Mouse (Mus musculus) neural tube, embryonic 10.5 days (tissue): ENCODE results near the gene Il3.

ENCODE experiments used
- DNase-seq: peaks from one replicate; pipeline ENCODE4 v3.0.0-alpha.2; 2017; ENCODE audit warnings: low spot score; ENCODE audit errors: extremely low spot score

Il3 gene

GRCm38 (mm10) chr11:54287821-54288453 lies 20.9 kb upstream of the Il3 start:
- DNase-seq = no peak

GRCm38 (mm10) chr11:54271437-54271949 lies 4.4 kb upstream of the Il3 start:
- no peak for DNase-seq

- no peak for DNase-seq
Observed at GRCm38 (mm10) chr11:54269191-54269896, 2.3 kb upstream of the Il3 start.

GRCm38 (mm10) chr11:54264542-54264941 lies 2.5 kb downstream of the Il3 start:
- peak; percentile 43 for DNase-seq

- DNase-seq = no peak
Observed at GRCm38 (mm10) chr11:54263405-54264031, 3.6 kb downstream of the Il3 start.

- DNase-seq = peak; percentile 68
Observed at GRCm38 (mm10) chr11:54256624-54257376, 10.3 kb downstream of the Il3 start.

GRCm38 (mm10) chr11:54254114-54254513 lies 13.0 kb downstream of the Il3 start:
- DNase-seq = no peak

GRCm38 (mm10) chr11:54250575-54250974 lies 16.5 kb downstream of the Il3 start:
- DNase-seq = no peak

GRCm38 (mm10) chr11:54249748-54250147 lies 17.3 kb downstream of the Il3 start:
- DNase-seq = no peak

GRCm38 (mm10) chr11:54248940-54249717 lies 17.9 kb downstream of the Il3 start, which contains the start of gene Csf2:
Gene Csf2 (minus strand): TSS chr11:54249667.
- no peak for DNase-seq

- no peak for DNase-seq
Observed at GRCm38 (mm10) chr11:54247251-54247950, 19.7 kb downstream of the Il3 start.

- DNase-seq = no peak
Observed at GRCm38 (mm10) chr11:54244465-54244864, 22.6 kb downstream of the Il3 start.

- DNase-seq = no peak
Observed at GRCm38 (mm10) chr11:54242494-54242893, 24.6 kb downstream of the Il3 start.

GRCm38 (mm10) chr11:54236939-54237338 lies 30.1 kb downstream of the Il3 start:
- DNase-seq = no peak

- DNase-seq = no peak
Observed at GRCm38 (mm10) chr11:54227478-54227877, 39.6 kb downstream of the Il3 start.

- no peak for DNase-seq
Observed at GRCm38 (mm10) chr11:54224475-54224986, 42.5 kb downstream of the Il3 start.

- no peak for DNase-seq
Observed at GRCm38 (mm10) chr11:54223637-54224474, 43.2 kb downstream of the Il3 start.

- no peak for DNase-seq
Observed at GRCm38 (mm10) chr11:54219903-54220740, 47.0 kb downstream of the Il3 start.
